Mouse (Mus musculus) cerebral cortex, adult 2 months (tissue): ENCODE data around the gene Ccdc163.

Experiments used
- WGBS: fragments of 180-500 bp; shearing (Covaris S2); methylation state at CpG from one replicate; pipeline ENCODE4 v1.1.7; 2018; 5-methylcytosine and 5-hydroxymethylcytosine counted together

The Ccdc163 gene

DNA sequence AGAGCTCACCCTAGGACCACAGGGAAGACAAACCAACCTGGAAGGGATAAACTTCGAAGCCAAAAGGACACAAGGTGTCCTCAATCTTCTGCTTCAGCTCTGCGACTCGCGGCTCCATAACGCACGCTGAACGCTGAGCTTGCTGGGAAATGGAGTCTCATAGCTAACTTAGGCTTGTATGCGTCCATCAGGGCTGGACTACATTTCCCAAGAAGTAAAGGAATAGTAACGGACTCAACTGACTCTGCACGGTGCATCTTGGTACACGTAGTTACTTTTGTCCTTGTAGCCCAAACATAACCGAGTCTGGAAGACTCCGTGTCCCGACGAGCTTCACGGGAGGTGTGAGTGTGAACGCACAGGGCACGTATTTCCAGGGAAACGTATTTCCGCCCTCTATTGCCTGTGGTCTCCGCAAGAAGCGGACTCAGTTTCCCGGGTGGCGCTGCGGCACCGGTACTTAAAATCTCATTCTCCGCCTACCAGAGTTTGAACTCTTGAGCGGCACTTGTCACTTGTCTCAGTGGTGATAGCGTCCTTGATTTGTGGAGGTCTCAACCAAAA is at the start of gene Ccdc163, which contains the start of gene Mmachc:
TSS of gene Ccdc163 (plus strand) at position 309 of the 564 bp plus-strand sequence.
TSS of gene Mmachc (minus strand) at position 206 of the 564 bp plus-strand sequence.
- WGBS: under 1% methylated on average over 29 of the region's 29 CpGs

DNA sequence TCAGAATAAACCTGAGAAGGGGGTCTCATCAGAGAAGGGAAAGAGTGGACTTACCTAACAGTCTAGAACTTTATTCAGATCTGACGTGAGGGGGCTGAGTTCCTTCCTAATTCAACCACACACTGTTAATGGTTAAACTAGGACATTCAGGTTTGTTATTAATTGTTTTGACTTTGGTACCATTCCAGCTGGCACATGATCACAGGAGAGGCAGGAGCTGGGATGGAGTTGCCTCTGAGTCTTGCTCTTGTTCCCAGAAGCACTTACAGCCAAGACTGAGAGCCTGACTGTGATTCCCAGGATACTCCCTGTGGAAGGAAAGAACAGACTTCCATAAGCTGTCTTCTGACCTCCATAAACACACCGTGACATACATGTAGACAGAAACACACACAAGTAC is 48.8 kb upstream of the Ccdc163 start:
- WGBS: 43% methylated on average over 2 of the region's 2 CpGs

DNA sequence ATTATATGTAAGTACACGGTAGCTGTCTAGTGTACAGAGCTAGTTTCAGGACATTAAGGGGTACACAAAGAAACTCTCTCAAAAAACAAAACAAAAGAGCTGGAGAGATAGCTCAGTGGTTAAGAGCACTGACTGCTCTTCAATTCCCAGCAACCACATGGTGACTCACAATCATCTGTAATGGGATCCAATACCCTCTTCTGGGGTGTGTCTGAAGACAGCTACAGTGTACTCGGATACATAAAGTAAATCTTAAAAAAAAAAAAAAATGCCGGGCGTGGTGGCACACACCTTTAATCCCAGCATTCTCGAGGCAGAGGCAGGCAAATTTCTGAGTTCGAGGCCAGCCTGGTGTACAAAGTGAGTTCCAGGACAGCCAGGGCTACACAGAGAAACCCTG is 48.4 kb upstream of the Ccdc163 start:
- 74% methylated on average over 6 of the region's 6 CpGs for WGBS

DNA sequence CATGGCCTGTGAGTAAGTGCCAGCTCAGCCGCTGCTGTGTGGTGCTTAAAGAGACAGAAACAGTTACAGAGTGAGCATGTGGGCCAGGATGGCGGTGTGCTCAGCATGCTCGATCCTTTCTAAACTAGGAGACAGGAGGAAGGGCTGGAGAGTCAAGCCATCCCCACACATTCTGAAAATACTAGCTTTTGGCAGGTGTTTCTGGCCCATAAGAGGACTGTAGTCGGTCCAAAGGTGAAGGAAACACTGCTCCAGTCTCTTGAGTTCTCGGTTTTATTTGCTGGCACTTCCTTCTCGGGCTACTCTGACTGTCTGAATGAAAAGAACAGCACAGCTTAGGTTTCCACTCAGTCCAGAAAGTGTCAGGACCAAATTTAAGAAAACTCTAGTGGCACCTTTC is 47.5 kb upstream of the Ccdc163 start:
- 54% methylated on average over 6 of the region's 6 CpGs for WGBS

DNA sequence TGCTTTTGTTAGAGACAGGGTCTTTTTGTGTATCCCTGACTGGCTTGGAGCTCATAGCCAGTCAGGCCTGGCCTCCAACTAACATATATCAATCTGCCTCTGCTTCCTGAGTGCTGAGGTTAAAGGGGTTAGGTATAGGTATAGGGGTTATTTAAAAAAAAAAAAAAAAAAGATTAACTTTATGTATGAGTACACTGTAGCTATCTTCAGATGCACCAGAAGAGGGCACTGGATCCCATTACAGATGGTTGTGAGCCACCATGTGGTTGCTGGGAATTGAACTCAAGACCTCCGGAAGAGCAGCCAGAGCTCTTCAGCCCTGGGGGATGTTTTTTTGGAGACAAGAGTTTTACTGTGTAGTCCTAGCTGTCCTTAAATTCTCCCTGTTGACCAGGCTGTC is 46.3 kb upstream of the Ccdc163 start:
- WGBS: 89% methylated on average over 1 of the region's 1 CpGs

DNA sequence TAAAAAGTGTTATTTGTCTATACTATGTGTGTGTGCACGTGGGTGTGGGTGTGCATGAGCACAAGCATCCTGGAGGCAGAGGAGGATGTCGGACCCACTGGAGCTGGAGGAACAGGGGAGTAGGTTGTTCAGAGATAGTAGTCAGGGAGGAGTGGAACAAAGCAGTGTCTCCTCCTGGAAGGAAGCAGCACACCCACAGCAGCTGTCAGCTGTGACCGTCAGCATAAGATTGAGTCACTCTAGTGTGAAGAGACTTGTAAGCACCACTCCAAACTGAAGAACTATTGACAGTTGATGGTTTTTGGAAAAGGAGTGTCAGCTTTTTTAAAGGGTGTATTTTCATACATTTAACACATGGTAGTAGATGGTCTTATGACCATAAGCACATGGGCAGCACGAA is 41.7 kb upstream of the Ccdc163 start:
- WGBS: 41% methylated on average over 4 of the region's 4 CpGs

DNA sequence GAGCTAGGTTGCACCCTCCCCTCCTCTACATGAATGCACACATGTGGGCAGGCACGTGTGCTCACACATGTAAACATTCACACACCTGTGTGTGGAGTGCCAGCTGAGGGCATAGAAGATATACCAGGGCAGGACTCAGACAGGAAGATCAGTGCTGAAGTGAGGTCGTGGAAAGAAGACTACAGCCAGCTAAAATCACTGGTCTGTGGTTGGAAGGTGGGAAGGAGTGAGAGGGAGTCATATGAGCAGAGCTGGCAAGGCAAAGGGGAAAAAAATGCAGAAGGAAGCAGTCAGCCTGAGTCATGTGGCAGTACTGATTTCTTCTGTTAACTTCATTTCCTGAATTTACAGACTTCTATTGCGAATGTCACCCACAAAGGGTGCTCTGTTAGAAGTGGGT is 40.2 kb upstream of the Ccdc163 start:
- 44% methylated on average over 3 of the region's 3 CpGs for WGBS

DNA sequence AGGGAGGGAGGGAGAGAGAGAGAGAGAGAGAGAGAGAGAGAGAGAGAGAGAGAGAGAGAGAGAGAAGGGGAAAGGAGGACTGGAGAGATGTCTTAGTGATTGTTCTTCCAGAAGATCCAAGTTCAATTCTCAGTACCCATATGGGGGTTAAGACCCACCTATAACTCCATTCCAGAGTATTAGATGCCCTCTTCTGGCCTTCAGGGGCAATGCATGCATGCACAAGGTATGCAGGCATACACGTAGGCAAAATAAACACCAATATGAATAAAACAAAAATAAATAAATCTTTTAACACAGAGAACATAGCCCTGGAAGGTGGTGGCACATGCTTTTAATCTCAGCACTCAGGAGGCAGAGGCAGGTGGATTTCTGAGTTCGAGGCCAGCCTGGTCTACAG is 39.0 kb upstream of the Ccdc163 start:
- 71% methylated on average over 2 of the region's 2 CpGs for WGBS

DNA sequence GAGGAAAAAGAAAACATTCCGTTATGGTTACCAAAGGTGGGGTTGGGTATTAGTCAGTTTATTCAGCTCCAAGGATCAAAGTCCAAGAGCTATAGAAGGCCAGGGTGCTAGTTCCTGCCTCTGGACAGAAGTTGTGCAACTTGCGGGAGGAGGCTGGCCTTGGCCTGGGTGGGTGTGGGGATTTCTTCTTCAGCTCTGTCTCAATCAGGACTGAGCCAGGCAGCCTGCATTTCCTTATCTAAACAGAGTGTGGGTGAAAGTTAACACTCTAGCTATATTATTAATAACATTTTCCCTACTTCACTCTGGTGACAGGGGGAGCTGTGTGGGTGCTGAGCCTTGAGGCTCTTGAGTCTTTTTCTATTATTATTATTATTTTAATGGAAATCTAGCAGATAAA is 35.5 kb upstream of the Ccdc163 start:
- 71% methylated on average over 2 of the region's 2 CpGs for WGBS

DNA sequence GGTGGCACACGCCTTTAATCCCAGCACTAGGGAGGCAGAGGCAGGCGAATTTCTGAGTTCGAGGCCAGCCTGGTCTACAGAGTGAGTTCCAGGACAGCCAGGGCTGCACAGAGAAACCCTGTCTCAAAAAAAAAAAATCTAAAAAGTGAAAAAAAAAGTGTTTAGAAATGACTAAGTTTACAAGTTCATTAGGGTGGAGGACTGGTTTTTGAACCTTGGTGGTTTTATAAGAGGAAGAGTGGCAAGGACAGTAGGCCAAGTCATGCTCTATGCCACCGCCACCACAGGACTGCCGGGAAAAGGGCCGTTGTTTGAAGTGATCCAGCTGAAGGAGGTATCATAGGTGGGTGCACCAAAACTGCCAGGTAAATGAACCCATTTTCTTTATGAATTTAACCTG is 33.5 kb upstream of the Ccdc163 start:
- 95% methylated on average over 6 of the region's 6 CpGs for WGBS

DNA sequence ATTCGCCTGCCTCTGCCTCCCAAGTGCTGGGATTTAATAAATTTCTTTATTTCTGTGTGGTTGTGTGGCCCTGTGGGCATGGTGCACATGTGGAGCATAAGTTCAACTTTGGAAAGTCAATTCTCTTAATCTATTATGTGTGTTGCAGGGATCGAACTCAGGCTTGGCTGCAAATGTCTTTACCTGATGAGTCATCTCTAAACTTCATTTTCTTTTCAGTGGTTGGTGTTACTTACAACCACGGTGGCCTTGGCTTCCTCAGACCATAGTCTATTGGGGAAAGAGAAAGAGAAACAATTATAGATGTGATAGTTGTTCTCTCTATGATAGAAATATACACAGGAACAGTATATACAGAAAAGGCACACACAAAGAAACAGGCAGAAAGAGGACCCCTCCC is 32.3 kb upstream of the Ccdc163 start:
- 87% methylated on average over 3 of the region's 3 CpGs for WGBS

DNA sequence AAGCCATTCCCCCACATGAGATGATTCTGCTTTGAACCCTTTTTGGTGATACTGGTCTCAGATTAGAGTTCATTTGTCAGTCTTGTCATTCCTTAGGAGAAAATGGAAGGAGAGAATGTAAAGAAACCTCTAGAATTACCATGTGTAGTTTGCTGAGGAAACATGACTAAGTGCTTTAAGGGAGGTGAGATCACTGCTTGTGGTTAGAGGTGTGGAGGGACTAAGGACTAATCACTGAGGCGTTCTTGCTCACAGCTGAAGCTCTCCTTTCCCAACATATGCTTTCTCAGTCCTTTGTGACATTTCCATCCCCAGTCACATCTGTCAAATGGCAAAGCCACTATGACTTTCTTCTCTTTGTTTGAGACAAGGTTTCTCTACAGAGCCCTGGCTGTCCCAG is 30.5 kb upstream of the Ccdc163 start:
- 83% methylated on average over 1 of the region's 1 CpGs for WGBS

DNA sequence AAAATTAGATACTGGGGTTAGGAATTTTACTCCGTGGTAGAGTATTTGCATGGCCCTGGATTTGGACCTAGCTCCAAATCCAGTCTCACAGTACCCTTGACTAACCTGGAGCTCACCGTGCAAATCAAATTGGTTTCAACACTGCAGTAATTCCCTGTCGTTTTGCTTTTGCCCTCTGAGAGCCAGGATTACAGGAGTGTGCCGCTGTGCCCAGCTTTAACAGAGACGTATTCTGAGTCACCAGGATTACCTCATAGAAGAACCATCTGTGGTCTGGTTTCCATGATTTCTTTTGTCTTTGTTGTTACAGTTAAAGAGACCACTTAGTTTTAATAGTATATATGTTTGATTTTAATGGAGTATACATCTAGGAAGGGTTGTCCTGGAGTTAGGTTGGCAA is 29.2 kb upstream of the Ccdc163 start:
- 69% methylated on average over 5 of the region's 5 CpGs for WGBS

DNA sequence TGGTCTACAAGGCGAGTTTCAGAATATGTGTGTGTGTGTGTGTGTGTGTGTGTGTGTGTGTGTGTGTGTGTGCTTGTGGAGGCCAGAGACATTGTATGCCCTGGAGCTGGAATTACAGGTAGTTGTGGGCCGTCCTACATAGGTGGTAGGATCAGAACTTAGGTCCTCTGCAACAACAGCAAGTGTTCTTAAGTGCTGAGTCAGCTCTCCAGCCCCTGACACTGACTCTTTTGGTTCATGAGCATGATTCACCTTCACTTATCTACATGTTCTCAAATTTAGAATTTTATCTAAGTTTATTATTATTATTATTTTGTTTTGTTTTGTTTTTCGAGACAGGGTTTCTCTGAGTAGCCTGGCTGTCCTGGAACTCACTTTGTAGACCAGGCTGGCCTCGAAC is 27.8 kb upstream of the Ccdc163 start:
- WGBS: 96% methylated on average over 4 of the region's 4 CpGs

DNA sequence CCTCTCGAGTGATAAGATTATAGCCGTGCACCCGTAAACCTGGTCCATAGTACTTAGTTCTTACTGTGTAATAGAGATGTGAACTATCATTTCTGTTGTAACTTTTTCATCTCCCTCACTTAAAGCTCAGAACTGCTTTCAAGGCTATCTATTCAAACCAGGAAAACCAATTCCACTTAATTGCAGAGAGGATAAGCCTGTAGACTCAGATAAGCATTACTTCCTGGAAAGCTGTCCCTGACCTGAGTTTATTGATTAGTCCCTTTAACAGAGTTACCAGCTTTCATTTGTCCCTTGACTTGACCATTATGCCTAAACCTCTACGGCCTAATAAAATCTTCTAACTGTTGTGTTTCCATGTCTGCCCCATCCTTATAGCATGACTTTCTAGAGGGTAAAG is 24.4 kb upstream of the Ccdc163 start:
- WGBS: 91% methylated on average over 4 of the region's 4 CpGs

DNA sequence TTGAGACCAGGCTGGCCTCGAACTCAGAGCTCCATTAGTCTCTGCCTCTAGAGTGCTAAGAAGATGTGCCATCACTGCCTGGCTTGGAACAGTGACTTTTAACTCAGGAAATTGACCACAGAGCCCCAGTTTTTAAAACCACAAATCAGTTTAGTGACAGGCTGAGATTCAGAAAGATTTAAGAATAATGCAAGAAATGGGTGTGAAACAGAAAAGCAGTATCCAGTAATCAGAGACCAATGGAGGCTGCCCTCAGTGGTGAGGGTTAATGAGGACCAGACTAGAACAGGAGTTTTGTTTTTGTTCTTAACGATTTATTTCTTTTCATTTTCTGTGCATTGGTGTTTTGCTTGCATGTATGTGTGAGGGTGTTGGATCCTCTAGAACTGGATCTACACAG is 23.6 kb upstream of the Ccdc163 start:
- WGBS: 74% methylated on average over 2 of the region's 2 CpGs

DNA sequence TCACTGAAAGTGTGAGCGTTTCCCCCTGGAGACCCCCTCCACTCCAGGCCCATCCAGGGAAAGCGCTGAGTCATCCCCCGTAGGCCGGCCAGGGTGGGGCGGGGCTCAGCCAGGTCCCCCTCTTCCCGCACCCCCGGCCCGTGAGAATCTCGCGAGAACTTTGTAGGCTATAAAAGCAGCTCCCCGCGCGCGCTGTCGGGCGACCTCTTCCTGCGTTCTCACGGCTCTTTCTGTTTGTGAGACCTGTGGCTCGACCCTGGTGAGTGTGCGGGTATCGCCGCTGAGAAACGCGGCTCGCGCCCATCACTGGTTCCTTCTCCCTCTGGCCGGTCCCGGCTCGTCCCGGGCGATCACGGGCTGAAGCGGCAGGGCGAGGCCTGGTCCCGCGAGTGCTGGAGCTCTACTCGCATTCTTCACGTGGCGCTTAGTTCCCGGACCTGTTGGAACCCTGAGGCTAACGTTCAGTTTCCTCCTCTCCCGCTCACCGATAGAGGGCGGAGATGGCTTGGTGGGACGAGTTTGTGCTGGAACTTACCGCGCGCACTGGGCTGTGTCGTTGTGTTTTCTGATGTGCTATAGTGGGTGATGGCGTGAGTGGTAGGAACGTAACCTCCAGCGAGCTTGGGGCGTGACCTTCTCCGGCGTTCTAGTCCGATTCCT is 22.8 kb upstream of the Ccdc163 start, which contains the start of gene Prdx1:
TSS of gene Prdx1 (plus strand) at position 143 of the 660 bp plus-strand sequence.
- under 1% methylated on average over 56 of the region's 56 CpGs for WGBS

DNA sequence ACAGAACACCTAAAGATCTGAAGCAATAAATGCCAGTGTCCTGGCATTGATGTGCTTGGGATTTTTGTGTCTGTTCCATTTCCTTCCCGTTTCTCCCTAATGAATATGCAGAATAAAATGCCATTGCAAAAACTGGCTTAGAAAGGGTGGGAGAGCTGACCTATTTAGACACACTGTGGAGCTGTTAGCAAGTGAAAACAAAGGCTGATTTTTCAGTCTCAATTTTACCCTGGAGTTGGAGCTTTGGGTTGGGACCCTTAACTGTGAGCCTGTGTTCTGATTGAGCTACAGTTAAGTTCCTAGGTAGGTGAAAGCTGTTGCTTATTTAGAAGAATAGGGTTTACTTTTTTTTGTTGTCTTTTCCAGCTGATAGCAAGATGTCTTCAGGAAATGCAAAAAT is 21.3 kb upstream of the Ccdc163 start:
- 14% methylated on average over 1 of the region's 1 CpGs for WGBS

DNA sequence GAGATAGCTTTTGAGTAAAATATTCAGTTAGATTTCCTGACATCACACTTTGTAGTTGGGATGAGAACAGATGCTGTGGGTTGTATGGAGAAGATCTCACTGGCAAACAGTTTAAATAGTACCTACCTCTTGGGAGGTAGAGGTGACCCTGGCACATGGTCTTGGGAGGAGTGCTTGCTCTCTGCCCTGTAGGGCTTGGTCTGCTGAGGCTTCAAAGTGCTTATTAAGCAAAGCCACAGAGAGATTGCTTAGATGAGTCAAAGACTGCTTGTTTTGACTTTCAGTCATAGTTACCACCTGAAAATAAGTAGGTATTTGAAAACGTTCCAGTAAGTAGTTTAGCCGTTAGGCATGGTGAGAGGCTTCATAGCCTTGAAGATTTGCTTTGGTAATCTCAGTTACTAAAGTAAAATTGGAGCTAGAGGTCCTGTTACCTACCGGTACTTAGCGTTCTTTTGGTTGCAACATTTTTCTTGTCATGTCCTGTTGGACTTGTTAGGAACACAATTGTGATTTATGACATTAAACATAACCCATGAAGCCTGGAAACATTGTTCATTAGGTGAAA is 18.9 kb upstream of the Ccdc163 start:
- WGBS: 89% methylated on average over 4 of the region's 4 CpGs

DNA sequence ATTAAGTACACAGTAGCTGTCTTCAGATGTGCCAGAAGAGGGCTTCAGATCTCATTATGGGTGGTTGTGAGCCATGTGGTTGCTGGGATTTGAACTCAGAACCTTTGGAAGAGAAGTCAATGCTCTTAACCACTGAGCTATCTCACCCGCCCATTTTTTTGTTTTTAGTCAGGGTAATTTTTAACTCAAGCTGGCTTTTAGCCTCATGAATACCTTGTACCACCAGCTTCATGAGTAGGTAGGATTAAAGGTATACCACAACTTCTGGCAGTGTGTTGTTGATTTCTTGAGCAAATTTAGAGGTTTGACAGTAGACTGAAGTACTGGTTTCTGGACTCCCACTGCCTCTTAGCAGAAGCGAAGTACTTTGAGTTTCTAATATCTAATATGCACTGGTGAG is 16.2 kb upstream of the Ccdc163 start:
- WGBS: 95% methylated on average over 2 of the region's 2 CpGs

DNA sequence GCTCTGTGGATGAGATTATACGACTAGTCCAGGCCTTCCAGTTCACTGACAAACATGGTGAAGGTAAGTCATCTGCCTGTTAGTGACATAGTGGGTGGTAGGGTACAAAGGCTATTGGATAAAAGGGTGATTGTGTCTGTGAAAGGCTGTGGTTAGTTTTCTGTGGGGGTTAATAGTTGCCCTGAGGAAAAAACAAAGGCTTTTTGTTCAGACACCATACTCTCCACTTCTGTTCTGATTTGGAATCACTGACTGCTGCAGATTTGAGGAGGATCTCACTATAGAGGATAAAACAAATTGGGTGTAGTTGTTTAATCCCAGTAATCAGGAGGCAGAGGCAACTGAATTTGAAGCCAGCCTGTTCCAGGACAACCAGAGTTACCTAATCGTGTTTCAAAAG is 14.5 kb upstream of the Ccdc163 start:
- WGBS: 73% methylated on average over 2 of the region's 2 CpGs

DNA sequence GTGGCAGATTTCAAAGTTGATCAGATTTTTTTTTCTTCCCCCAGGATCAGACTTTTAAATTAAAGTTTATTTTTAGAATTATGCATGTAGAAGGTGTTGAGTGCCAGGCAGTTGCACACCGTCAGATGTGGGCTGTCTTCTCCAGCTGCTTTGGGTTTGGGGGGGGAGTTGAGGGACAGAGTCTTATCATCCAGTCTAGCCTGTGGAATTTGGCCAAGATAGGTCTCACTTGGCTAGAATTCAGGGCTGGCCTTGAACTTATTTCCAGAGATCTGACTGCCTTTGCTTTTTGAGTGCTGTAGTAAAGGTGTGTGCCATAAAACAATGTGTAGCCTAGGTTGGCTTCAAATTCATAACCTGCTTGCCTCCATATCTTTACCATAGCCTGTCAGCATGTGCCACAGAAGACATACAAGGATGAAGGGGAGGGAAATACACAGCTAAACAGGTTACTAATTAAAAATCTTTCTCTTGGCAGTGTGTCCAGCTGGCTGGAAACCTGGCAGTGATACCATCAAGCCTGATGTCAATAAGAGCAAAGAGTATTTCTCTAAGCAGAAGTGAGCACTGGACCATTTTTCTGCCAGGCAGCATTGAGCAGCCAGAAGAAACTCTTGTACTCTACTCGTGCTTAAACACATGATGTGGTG is 9.5 kb upstream of the Ccdc163 start:
- 45% methylated on average over 2 of the region's 2 CpGs for WGBS

DNA sequence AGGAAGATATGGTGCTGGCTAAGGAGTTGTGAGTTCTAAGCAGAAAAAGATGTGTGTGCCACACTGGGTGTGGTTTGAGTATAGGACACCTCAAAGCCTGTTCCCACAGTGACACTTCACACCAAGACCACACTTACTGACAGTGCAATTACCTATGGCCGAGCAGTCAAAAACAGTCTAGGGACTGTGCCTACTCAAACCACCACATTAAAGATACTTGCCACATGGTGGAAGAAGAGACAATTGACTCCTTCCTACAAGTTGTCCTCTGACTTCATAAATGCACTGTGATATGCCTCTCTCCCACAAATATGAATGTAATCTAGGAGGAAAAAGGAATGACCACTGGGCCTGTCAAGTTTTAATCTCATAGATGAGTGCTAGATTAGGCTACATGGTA is 7.3 kb upstream of the Ccdc163 start:
- WGBS: 77% methylated on average over 1 of the region's 1 CpGs
